Mouse (Mus musculus): ENCODE results near the gene Olfr1493-ps1.

DNA sequence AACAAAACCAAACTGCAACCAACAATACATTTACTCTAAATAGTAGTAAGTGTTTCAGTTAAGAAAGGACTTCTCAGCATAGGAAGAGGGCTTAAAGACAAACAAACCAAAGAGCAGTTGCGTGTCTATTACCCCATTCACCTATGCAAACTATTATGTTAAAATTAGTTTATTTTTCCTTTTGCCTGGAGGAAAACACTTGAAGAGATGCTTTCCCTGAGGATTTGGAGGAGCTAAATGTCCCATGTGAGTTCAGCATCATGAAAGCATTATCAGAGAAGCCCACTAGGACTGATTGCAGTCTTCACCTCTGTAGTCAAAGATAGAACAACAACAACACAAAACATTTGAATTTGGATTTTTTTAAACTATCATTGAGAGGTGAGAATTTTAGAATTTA, 54.5 kb downstream of the Olfr1493-ps1 start, which contains the start of gene Olfr1496:
- TF ChIP-seq CTCF (IDR thresholded peaks at IDR 0.05; ENCODE audit: insufficient read depth, low read length) (no peak), POLR2A (IDR thresholded peaks at IDR 0.05; ENCODE audit: borderline replicate concordance, extremely low read depth, low read depth, low read length) (no peak)
